Mouse (Mus musculus): ENCODE data around the gene Efcab11.

DNA sequence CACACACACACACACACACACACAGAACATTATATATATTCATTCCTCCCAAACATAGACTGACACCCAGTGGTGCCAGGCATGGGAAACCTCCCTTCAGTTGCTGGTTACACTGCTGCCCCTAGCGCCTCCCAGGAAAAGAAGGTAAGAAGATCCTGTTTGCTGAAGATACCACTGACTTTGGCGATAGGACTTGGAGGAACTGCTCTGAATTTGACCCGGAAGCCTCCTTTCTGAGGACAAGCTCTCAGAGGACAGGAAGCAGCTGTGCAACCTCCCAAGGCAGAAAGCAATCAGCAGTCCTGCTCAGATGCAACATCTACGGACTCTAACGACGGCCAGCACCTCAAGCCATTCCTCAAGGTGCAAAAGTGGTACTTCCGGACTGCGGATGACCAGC lies 142.6 kb downstream of the Efcab11 start:
- TF ChIP-seq CTCF (IDR thresholded peaks at IDR 0.05; ENCODE audit: low read depth) (peak; percentile 27; the same call in 1 of the 2 replicates), EP300 (IDR thresholded peaks at IDR 0.05; ENCODE audit: low read depth) (no peak)
